Mouse (Mus musculus): ENCODE measurements around the gene Kat5. TPM values are rescaled to one million over a fixed set of nuclear protein-coding genes. Genes with fewer than 3 reads are reported as not detected.

Gene Kat5
- total RNA-seq, 2 experiments from 2014 or later = 82.8 to 93.0 TPM

- no peak for DNase-seq (ENCODE audit: low spot score in 2 of 2)
- H3K4me3 ChIP-seq = no peak overlapping the region
- H3K27ac ChIP-seq = no peak overlapping the region
- TF ChIP-seq CTCF (conservative IDR thresholded peaks at IDR 0.05) = no peak
These were observed 29.3 kb downstream of the Kat5 start for GRCm38 (mm10) chr19:5580776-5581175.

GRCm38 (mm10) chr19:5579971-5580370, 30.1 kb downstream of the Kat5 start:
- TF ChIP-seq CTCF (conservative IDR thresholded peaks at IDR 0.05) = no peak
- DNase-seq (ENCODE audit: low spot score in 2 of 2) = no peak
- H3K4me3 ChIP-seq = no peak overlapping the region
- no peak overlapping the region for H3K27ac ChIP-seq

- no peak for DNase-seq (ENCODE audit: low spot score in 2 of 2)
- Histone ChIP-seq H3K4me3 (no peak overlapping the region), H3K27ac (no peak overlapping the region)
- no peak for TF ChIP-seq CTCF (conservative IDR thresholded peaks at IDR 0.05)
These were observed 34.7 kb downstream of the Kat5 start for GRCm38 (mm10) chr19:5575336-5575735.

- H3K4me3 ChIP-seq = no peak overlapping the region
- no peak overlapping the region for H3K27ac ChIP-seq
- peak; percentile 29 to 35 for DNase-seq (ENCODE audit: low spot score in 2 of 2)
- no peak for TF ChIP-seq CTCF (conservative IDR thresholded peaks at IDR 0.05)
These were observed 37.5 kb downstream of the Kat5 start for GRCm38 (mm10) chr19:5572331-5573125.

- no peak for TF ChIP-seq CTCF (conservative IDR thresholded peaks at IDR 0.05)
- Histone ChIP-seq H3K4me3 (no peak overlapping the region), H3K27ac (no peak overlapping the region)
- peak in 1 of 2 experiments; percentile 15 for DNase-seq (ENCODE audit: low spot score in 2 of 2)
These were observed 38.2 kb downstream of the Kat5 start for GRCm38 (mm10) chr19:5571831-5572230.

- TF ChIP-seq CTCF (conservative IDR thresholded peaks at IDR 0.05) = no peak
- DNase-seq (ENCODE audit: low spot score in 2 of 2) = no peak
- no peak overlapping the region for H3K27ac ChIP-seq
- H3K4me3 ChIP-seq = no peak overlapping the region
These were observed 39.4 kb downstream of the Kat5 start for GRCm38 (mm10) chr19:5570353-5571246.

GRCm38 (mm10) chr19:5569521-5569920, 40.5 kb downstream of the Kat5 start:
- Histone ChIP-seq H3K4me3 (no peak overlapping the region), H3K27ac (no peak overlapping the region)
- TF ChIP-seq CTCF (conservative IDR thresholded peaks at IDR 0.05) = no peak
- DNase-seq (ENCODE audit: low spot score in 2 of 2) = no peak

- peak overlapping the region; percentile 98 for H3K27ac ChIP-seq
- peak overlapping the region; percentile 83 for H3K4me3 ChIP-seq
- DNase-seq (ENCODE audit: low spot score in 2 of 2) = peak; percentile 67 to 81
- peak; percentile 87 for TF ChIP-seq CTCF (conservative IDR thresholded peaks at IDR 0.05)
These were observed 41.4 kb downstream of the Kat5 start for GRCm38 (mm10) chr19:5568470-5569140.

GRCm38 (mm10) chr19:5567534-5568469, 42.2 kb downstream of the Kat5 start, which contains the start of gene Ap5b1:
Ap5b1 (plus strand) TSS chr19:5568025.
- H3K27ac ChIP-seq = peak within 1 kb of the TSS; percentile 98
- peak; percentile 97 for TF ChIP-seq CTCF (conservative IDR thresholded peaks at IDR 0.05)
- DNase-seq (ENCODE audit: low spot score in 2 of 2) = peak; percentile 84 to 87
- peak within 1 kb of the TSS; percentile 83 for H3K4me3 ChIP-seq

- Histone ChIP-seq H3K27ac (peak overlapping the region; percentile 98), H3K4me3 (peak overlapping the region; percentile 83)
- no peak for DNase-seq (ENCODE audit: low spot score in 2 of 2)
- no peak for TF ChIP-seq CTCF (conservative IDR thresholded peaks at IDR 0.05)
These were observed 42.9 kb downstream of the Kat5 start for GRCm38 (mm10) chr19:5567180-5567533.

- no peak for TF ChIP-seq CTCF (conservative IDR thresholded peaks at IDR 0.05)
- Histone ChIP-seq H3K27ac (no peak overlapping the region), H3K4me3 (no peak overlapping the region)
- no peak for DNase-seq (ENCODE audit: low spot score in 2 of 2)
These were observed 43.7 kb downstream of the Kat5 start for GRCm38 (mm10) chr19:5566316-5566715.

- no peak for DNase-seq (ENCODE audit: low spot score in 2 of 2)
- no peak for TF ChIP-seq CTCF (conservative IDR thresholded peaks at IDR 0.05)
- H3K4me3 ChIP-seq = no peak overlapping the region
- H3K27ac ChIP-seq = no peak overlapping the region
These were observed 47.3 kb downstream of the Kat5 start for GRCm38 (mm10) chr19:5562776-5563175.
